Mouse (Mus musculus): ENCODE measurements around the gene Gm10638. TPM values are rescaled to one million over a fixed set of nuclear protein-coding genes. Genes with fewer than 3 reads are reported as not detected.

The Gm10638 gene
- polyA plus RNA-seq, 2 experiments from 2014 or later: not detected

DNA sequence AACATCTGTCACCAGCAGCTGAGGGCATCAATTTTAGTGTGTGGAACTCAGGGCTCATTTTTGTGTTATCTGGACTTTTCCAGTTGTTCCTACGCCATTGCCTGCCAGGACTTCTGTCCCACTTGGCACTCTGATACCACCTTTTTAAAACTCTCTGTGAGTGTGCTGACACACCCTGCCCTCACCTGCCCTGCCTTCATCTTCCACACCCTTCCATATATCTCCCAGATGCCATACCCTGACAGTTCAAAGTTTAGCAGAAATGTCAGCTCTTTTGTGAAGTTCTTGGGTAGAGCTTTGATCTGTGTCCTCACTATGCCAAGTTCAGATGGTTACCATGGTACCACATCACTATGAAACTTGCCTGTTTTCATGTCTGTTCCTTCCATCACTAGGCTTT is 44.1 kb downstream of the Gm10638 start:
- no peak for ATAC-seq

GRCm38 (mm10) chr8:86791542-86791941 is 46.0 kb downstream of the Gm10638 start:
- no peak for ATAC-seq

DNA sequence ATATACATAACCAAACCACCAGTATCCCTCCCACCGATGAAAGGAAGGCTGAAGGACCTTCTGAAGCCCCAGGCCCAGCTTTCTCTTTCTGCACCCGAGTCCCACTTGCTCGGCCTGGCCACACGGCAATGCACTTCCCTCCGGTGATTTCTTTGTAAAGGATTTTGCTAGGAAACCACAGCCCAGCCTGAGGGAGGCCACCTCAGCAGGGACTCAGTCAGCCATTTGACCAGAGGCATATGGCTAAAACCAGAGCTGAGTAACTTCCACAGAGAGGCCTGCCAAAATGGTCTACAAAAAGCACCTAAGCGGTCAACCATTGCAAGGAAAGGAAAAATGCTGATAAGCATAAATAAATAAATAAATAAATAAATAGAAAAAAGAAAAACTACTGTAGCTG is 49.2 kb downstream of the Gm10638 start:
- no peak for ATAC-seq

Other genes starting within 250 kb of the Gm10638 start
- not detected for gene Abcc12, start 165.0 kb upstream of the Gm10638 start, polyA plus RNA-seq (2017; shearing (Covaris generic))
- gene Lonp2, start 121.7 kb upstream of the Gm10638 start, polyA plus RNA-seq (2017; shearing (Covaris generic)): 10 to 100 TPM; 65.0 to 68.7 TPM
- 1 to 10 TPM; 5.6 to 8.2 TPM for gene Siah1a, start 235 bp downstream of the Gm10638 start, polyA plus RNA-seq (2017; shearing (Covaris generic))
- 10 to 100 TPM in 1 of 2 experiments, 1 to 10 TPM in 1; 10.0 to 11.8 TPM for gene N4bp1, start 139.6 kb downstream of the Gm10638 start, polyA plus RNA-seq (2017; shearing (Covaris generic))

All from activated CD4-positive, CD25-positive, alpha-beta regulatory T cell, adult 4 months (primary cell).